Mouse (Mus musculus) lung, adult 2 months (tissue): Measurements from ENCODE around the gene Igsf8. TPM values are rescaled to one million over a fixed set of nuclear protein-coding genes. Genes with fewer than 3 reads are reported as not detected.
"Not testable (repeated sequence)": the region's sequence is repeated elsewhere in the genome, so short reads cannot be mapped to it uniquely, and the experiment has no call there.

Experiments used
- DNase-seq: peaks from one replicate; pipeline ENCODE4 v3.0.0; 2022
- H3K4me1 ChIP-seq: fragments of 200-500 bp; 2 replicates; pipeline ENCODE4 v1.6.1; 2011; ENCODE audit warnings: low read length; ENCODE audit not compliant: control insufficient read depth, insufficient read depth
- H3K4me3 ChIP-seq: fragments of 200-500 bp; replicated peaks from 2 replicates; pipeline ENCODE3; 2011; ENCODE audit warnings: low read depth, mild to moderate bottlenecking, control low read depth, low read length; ENCODE audit errors: extremely low read depth
- CTCF ChIP-seq: fragments of 200-500 bp; IDR thresholded peaks from 2 replicates; pipeline ENCODE4 v1.5.1; 2011; ENCODE audit warnings: mild to moderate bottlenecking, low read length, control low read depth; ENCODE audit not compliant: insufficient read depth
- POLR2A ChIP-seq: fragments of 200-500 bp; IDR thresholded peaks from 2 replicates; pipeline ENCODE4 v1.6.1; 2011; ENCODE audit warnings: low read depth, mild to moderate bottlenecking, control low read depth, low read length, borderline replicate concordance; ENCODE audit errors: extremely low read depth
- WGBS: fragments of 180-500 bp; shearing (Covaris S2); methylation state at CpG from one replicate; pipeline ENCODE4 v1.1.7; 2018; 5-methylcytosine and 5-hydroxymethylcytosine counted together
- polyA plus RNA-seq: library from polyadenylated mRNA; depleted of rRNA; stranded (reverse); fragments of >200 nt; gene quantifications from 2 replicates; pipeline ENCODE4 v1.2.3, GENCODE M21; 2012

Igsf8 gene
- polyA plus RNA-seq, 1 experiment: 90.8 TPM

- DNase-seq: no peak
- WGBS: 73% methylated on average over 11 of the region's 11 CpGs
- Histone ChIP-seq H3K4me1 (peaks cover 15% of the 10 kb centered on the region), H3K4me3 (no peak overlapping the region)
- TF ChIP-seq POLR2A: no peak
- TF ChIP-seq CTCF: no peak
Measured at GRCm38 (mm10) chr1:172221297-172222063, 40.0 kb upstream of the Igsf8 start.

GRCm38 (mm10) chr1:172228209-172228608 lies 33.2 kb upstream of the Igsf8 start:
- Histone ChIP-seq H3K4me1 (no peaks in the 10 kb centered on the region), H3K4me3 (no peak overlapping the region)
- TF ChIP-seq POLR2A (no peak), CTCF (no peak)
- 56% methylated on average over 2 of the region's 2 CpGs for WGBS
- DNase-seq: no peak

GRCm38 (mm10) chr1:172229215-172229614 lies 32.2 kb upstream of the Igsf8 start:
- 70% methylated on average over 1 of the region's 1 CpGs for WGBS
- Histone ChIP-seq H3K4me3 (no peak overlapping the region), H3K4me1 (no peaks in the 10 kb centered on the region)
- TF ChIP-seq CTCF (no peak), POLR2A (no peak)
- no peak for DNase-seq

GRCm38 (mm10) chr1:172240945-172241708 lies 20.3 kb upstream of the Igsf8 start:
- no peak for TF ChIP-seq CTCF
- no peak for TF ChIP-seq POLR2A
- DNase-seq: no peak
- WGBS: 55% methylated on average over 6 of the region's 6 CpGs
- Histone ChIP-seq H3K4me1 (no peaks in the 10 kb centered on the region), H3K4me3 (no peak overlapping the region)

- no peak for DNase-seq
- 44% methylated on average over 2 of the region's 2 CpGs for WGBS
- H3K4me1 ChIP-seq: no peaks in the 10 kb centered on the region
- TF ChIP-seq POLR2A: no peak
- TF ChIP-seq CTCF: no peak
- no peak overlapping the region for H3K4me3 ChIP-seq
Measured at GRCm38 (mm10) chr1:172242401-172242800, 19.0 kb upstream of the Igsf8 start.

- H3K4me1 ChIP-seq: no peaks in the 10 kb centered on the region
- H3K4me3 ChIP-seq: no peak overlapping the region
- peak; percentile 28 for DNase-seq
- WGBS: 33% methylated on average over 16 of the region's 16 CpGs
- no peak for TF ChIP-seq POLR2A
- peak; percentile 36; the same call in 1 of the 2 replicates for TF ChIP-seq CTCF
Measured at GRCm38 (mm10) chr1:172243547-172244205, 17.8 kb upstream of the Igsf8 start.

GRCm38 (mm10) chr1:172244645-172245044 lies 16.8 kb upstream of the Igsf8 start:
- not testable (repeated sequence) for DNase-seq, H3K4me1 ChIP-seq, H3K4me3 ChIP-seq
- 41% methylated on average over 23 of the region's 23 CpGs for WGBS

GRCm38 (mm10) chr1:172247216-172247615 lies 14.2 kb upstream of the Igsf8 start:
- TF ChIP-seq CTCF (no peak), POLR2A (no peak)
- WGBS: 68% methylated on average over 4 of the region's 4 CpGs
- Histone ChIP-seq H3K4me3 (no peak overlapping the region), H3K4me1 (no peaks in the 10 kb centered on the region)
- no peak for DNase-seq

GRCm38 (mm10) chr1:172247679-172248078 lies 13.8 kb upstream of the Igsf8 start:
- 50% methylated on average over 2 of the region's 2 CpGs for WGBS
- no peak for DNase-seq
- TF ChIP-seq POLR2A (no peak), CTCF (peak; percentile 53)
- Histone ChIP-seq H3K4me1 (no peaks in the 10 kb centered on the region), H3K4me3 (no peak overlapping the region)

- Histone ChIP-seq H3K4me3 (no peak within 1 kb of the TSS), H3K4me1 (no peaks in the 10 kb centered on the region)
- TF ChIP-seq POLR2A (no peak), CTCF (no peak)
- no peak for DNase-seq
- 88% methylated on average over 6 of the region's 6 CpGs for WGBS
Measured at GRCm38 (mm10) chr1:172258314-172258713, 3.1 kb upstream of the Igsf8 start, which contains the start of gene Atp1a4. Atp1a4 (minus strand) TSS chr1:172258414.
